Mouse (Mus musculus): ENCODE data around the gene Zzz3.

- TF ChIP-seq POLR2A (IDR thresholded peaks at IDR 0.05; ENCODE audit: insufficient read depth, low read depth, low read length), result no peak
- TF ChIP-seq CTCF (IDR thresholded peaks at IDR 0.05; ENCODE audit: insufficient read depth, low read depth, low read length), result no peak
Observed at GRCm38 (mm10) chr3:152353434-152354177, 41.7 kb upstream of the Zzz3 start.
